Mouse (Mus musculus) midbrain, embryonic 10.5 days (tissue): Measurements from ENCODE around the gene Kpna3. TPM values are rescaled to one million over a fixed set of nuclear protein-coding genes. Genes with fewer than 3 reads are reported as not detected.

Source experiments
- DNase-seq: peaks from one replicate; pipeline ENCODE4 v3.0.0-alpha.2; 2017; ENCODE audit warnings: low spot score
- H3K27ac ChIP-seq: fragments of 300-500 bp; sonication (generic); replicated peaks from 2 replicates; pipeline ENCODE4 v1.5.1; 2016; ENCODE audit warnings: mild to moderate bottlenecking
- H3K27me3 ChIP-seq: fragments of 300-500 bp; sonication (generic); 2 replicates; pipeline ENCODE4 v1.6.1; 2016; ENCODE audit warnings: low read depth, mild to moderate bottlenecking; ENCODE audit not compliant: poor library complexity, severe bottlenecking
- H3K36me3 ChIP-seq: fragments of 300-500 bp; sonication (generic); 2 replicates; pipeline ENCODE4 v1.6.1; 2016; ENCODE audit warnings: mild to moderate bottlenecking, moderate library complexity
- H3K4me1 ChIP-seq: fragments of 300-500 bp; sonication (generic); 2 replicates; pipeline ENCODE4 v1.6.1; 2016
- H3K4me3 ChIP-seq: fragments of 300-500 bp; sonication (generic); 2 replicates; pipeline ENCODE4 v1.5.1; 2016; ENCODE audit warnings: mild to moderate bottlenecking, moderate library complexity
- H3K9me3 ChIP-seq: fragments of 300-500 bp; sonication (generic); replicated peaks from 2 replicates; pipeline ENCODE4 v1.6.1; 2016; ENCODE audit warnings: mild to moderate bottlenecking
- WGBS: fragments of 180-500 bp; shearing (Covaris S2); methylation state at CpG from one replicate; pipeline ENCODE4 v1.1.7; 2016; 5-methylcytosine and 5-hydroxymethylcytosine counted together
- polyA plus RNA-seq: library from polyadenylated mRNA; unstranded; fragments of >200 nt; fragmentation: Nextera tagmentation; extraction: Ambion mirVana; gene quantifications from 2 replicates; pipeline ENCODE4 v1.2.1, GENCODE M21; 2016

Kpna3 gene
- polyA plus RNA-seq, 1 experiment from 2014 or later = 90.9 TPM

DNA sequence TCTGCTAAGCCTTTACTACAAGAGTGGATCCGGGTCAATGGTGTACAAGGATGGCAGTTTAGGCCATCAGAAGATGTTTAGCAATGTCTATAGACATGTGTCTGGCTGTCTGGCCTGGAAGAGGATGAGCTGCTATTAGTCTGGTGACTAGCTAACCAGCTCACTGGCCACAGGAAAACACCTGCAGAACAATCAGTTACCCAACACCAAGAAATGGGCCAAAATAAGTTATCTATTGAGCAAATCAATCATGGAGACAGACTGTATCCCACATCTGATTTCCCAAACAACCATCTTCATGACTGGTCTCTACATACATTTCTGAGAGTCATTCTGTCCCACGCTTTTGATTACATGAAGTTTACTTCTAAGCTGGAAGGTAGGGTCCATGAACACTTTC is 75.9 kb downstream of the Kpna3 start:
- no peaks in the 10 kb centered on the region for H3K27me3 ChIP-seq
- H3K4me1 ChIP-seq = peaks cover 10% of the 10 kb centered on the region
- no peak overlapping the region for H3K27ac ChIP-seq
- H3K36me3 ChIP-seq = peaks cover 36% of the 10 kb centered on the region
- no peaks in the 10 kb centered on the region for H3K9me3 ChIP-seq
- H3K4me3 ChIP-seq = no peak overlapping the region
- DNase-seq = no peak
- 95% methylated on average over 2 of the region's 2 CpGs for WGBS

DNA sequence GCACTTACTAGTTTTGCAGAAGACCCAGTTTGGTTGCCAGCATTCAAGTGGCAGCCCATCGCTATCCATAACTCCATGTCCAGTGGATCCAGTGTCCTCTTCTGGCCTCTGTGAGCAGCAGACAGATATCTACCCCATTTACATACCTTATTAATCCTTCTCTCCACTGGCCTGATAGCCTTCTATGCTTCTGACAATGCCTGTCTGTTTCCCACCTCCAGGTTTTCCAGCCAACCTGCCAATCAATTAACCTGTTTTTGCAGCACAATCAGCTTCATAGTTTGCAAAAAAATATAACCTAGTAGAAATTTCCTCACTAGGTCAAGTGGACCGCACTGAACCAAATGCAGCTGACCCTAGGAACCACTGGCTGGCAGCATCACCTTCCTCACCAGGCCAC is 77.4 kb downstream of the Kpna3 start:
- Histone ChIP-seq H3K27me3 (no peaks in the 10 kb centered on the region), H3K36me3 (peaks cover 21% of the 10 kb centered on the region), H3K4me3 (no peak overlapping the region), H3K9me3 (no peaks in the 10 kb centered on the region), H3K4me1 (peaks cover 10% of the 10 kb centered on the region), H3K27ac (no peak overlapping the region)
- 93% methylated on average over 2 of the region's 2 CpGs for WGBS
- no peak for DNase-seq

GRCm38 (mm10) chr14:61360981-61361511 is 78.6 kb downstream of the Kpna3 start:
- Histone ChIP-seq H3K4me3 (peak overlapping the region; percentile 83), H3K27ac (peak overlapping the region; percentile 94), H3K36me3 (peaks cover 9% of the 10 kb centered on the region; the same call in 1 of the 2 replicates), H3K4me1 (peaks cover 10% of the 10 kb centered on the region), H3K27me3 (no peaks in the 10 kb centered on the region), H3K9me3 (no peaks in the 10 kb centered on the region)
- DNase-seq = no peak
- WGBS = 67% methylated on average over 3 of the region's 3 CpGs

GRCm38 (mm10) chr14:61360131-61360980 is 79.3 kb downstream of the Kpna3 start, which contains the start of gene Ebpl:
TSS of gene Ebpl (minus strand) at chr14:61360439.
- 0 out of 2 replicates have a peak, but pooled peaks cover 7% of the 10 kb centered on the region for H3K36me3 ChIP-seq
- peak within 1 kb of the TSS; percentile 94 for H3K27ac ChIP-seq
- DNase-seq = peak; percentile 90
- under 1% methylated on average over 40 of the region's 40 CpGs for WGBS
- peak within 1 kb of the TSS; percentile 83 for H3K4me3 ChIP-seq
- H3K4me1 ChIP-seq = peaks cover 10% of the 10 kb centered on the region
- no peaks in the 10 kb centered on the region for H3K9me3 ChIP-seq
- H3K27me3 ChIP-seq = no peaks in the 10 kb centered on the region

DNA sequence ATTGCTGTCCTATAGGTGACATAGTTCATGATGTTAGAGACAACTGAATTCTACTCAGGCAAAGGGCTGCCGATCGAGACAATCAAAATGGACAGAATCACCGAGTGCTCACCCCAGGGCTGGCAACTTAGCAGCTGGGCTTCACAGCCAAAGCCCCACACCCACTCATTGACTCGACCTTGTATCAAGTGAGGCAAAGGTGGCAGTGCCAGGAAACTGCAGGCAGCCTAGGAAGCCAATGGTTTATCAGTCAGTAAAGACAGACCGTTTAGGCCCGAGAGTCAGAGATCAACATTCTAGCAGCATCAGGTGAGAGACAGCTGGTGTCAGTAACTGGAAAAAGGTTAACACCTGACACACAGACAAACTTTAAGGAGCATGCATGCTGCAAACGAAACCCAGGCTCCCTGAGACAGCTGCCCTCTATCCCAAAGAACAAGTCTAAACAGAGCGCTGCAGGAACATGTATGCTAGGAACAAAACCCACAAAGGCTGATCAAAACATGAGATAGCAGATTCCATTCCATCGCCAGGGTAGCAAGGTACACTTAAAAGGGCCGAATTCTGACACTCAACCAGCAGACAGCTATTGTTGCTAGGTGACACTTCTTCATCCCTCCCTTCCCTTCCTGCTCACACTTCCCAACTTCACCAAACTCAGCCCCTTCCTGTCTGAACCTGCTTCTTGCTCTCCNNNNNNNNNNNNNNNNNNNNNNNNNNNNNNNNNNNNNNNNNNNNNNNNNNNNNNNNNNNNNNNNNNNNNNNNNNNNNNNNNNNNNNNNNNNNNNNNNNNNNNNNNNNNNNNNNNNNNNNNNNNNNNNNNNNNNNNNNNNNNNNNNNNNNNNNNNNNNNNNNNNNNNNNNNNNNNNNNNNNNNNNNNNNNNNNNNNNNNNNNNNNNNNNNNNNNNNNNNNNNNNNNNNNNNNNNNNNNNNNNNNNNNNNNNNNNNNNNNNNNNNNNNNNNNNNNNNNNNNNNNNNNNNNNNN is 85.1 kb downstream of the Kpna3 start:
- Histone ChIP-seq H3K27ac (no peak overlapping the region), H3K4me3 (no peak overlapping the region), H3K4me1 (peaks cover 14% of the 10 kb centered on the region), H3K27me3 (no peaks in the 10 kb centered on the region), H3K36me3 (no peaks in the 10 kb centered on the region), H3K9me3 (no peaks in the 10 kb centered on the region)
- 79% methylated on average over 10 of the region's 10 CpGs for WGBS
- DNase-seq = no peak

GRCm38 (mm10) chr14:61350808-61351207 is 88.9 kb downstream of the Kpna3 start:
- no peaks in the 10 kb centered on the region for H3K36me3 ChIP-seq
- no peaks in the 10 kb centered on the region for H3K27me3 ChIP-seq
- WGBS = 82% methylated on average over 6 of the region's 6 CpGs
- no peaks in the 10 kb centered on the region for H3K9me3 ChIP-seq
- no peak overlapping the region for H3K27ac ChIP-seq
- H3K4me1 ChIP-seq = peaks cover 14% of the 10 kb centered on the region
- no peak overlapping the region for H3K4me3 ChIP-seq
- DNase-seq = no peak

DNA sequence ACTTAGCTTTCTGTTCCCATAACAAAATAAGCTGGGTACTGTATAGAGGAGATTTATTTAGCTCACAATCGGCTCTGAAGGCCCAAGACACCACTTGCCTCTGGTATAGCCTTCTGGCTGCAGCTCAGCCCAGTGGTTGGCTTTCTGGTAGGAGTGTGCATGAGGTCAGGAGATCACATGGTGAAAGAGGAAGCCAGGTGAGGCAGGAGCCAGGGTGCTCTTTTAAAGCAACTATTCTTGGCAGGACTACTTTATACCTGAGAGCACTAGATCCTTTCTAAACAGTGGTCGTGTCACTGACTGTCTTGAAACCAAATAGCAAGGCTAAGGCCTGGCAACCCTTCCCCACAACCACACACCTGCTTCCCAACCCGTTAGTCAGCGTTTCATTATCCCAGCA is 89.8 kb downstream of the Kpna3 start:
- Histone ChIP-seq H3K4me1 (peaks cover 13% of the 10 kb centered on the region), H3K9me3 (no peaks in the 10 kb centered on the region), H3K36me3 (no peaks in the 10 kb centered on the region), H3K4me3 (no peak overlapping the region), H3K27me3 (no peaks in the 10 kb centered on the region), H3K27ac (no peak overlapping the region)
- WGBS = 91% methylated on average over 4 of the region's 4 CpGs
- DNase-seq = no peak

DNA sequence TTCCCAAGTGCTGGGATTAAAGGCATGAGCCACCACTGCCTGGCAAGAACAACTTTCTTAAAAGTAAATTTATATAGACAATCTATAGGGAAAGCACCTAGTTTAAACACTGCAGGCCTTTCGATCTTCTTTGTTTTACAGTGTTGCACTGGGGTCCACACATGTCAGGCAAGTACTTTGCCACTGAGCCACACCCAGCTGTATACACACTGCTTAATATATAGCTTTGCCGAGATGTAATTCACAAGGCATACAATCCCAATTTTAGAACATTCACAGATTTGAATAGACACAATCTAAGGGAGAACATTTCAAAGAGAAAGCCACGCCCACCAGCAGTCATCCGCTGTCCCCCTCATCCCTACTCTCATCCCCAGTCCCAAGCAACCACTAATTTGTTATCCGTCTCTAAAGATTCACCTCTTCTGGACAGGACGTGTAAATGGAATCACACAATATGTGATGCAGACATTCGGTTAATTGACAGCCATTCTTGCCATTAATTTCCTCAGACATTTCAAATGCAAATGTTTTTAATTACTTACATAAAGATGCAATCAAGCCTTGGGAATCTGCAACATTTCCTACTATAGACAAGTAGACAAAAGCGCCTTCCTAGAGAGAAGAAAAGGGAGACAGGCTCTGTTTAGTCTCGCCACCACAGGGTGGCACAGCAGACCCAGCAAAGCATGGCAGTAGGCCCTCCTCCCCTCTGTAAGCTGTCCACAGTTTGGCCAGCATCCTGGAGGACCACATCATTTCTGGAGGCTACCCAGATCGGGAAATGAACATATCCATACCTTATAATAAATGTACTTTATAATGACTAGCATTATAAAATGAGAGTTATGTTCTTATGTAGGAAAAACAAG is 92.6 kb downstream of the Kpna3 start:
- no peak overlapping the region for H3K4me3 ChIP-seq
- H3K4me1 ChIP-seq = no peaks in the 10 kb centered on the region
- DNase-seq = no peak
- H3K9me3 ChIP-seq = no peaks in the 10 kb centered on the region
- H3K36me3 ChIP-seq = no peaks in the 10 kb centered on the region
- 79% methylated on average over 10 of the region's 10 CpGs for WGBS
- no peaks in the 10 kb centered on the region for H3K27me3 ChIP-seq
- H3K27ac ChIP-seq = no peak overlapping the region

- Histone ChIP-seq H3K4me1 (no peaks in the 10 kb centered on the region), H3K4me3 (no peak overlapping the region), H3K27me3 (no peaks in the 10 kb centered on the region), H3K9me3 (no peaks in the 10 kb centered on the region), H3K27ac (no peak overlapping the region), H3K36me3 (no peaks in the 10 kb centered on the region)
- 80% methylated on average over 5 of the region's 5 CpGs for WGBS
- DNase-seq = no peak
Measured at GRCm38 (mm10) chr14:61344590-61344989, 95.1 kb downstream of the Kpna3 start.

DNA sequence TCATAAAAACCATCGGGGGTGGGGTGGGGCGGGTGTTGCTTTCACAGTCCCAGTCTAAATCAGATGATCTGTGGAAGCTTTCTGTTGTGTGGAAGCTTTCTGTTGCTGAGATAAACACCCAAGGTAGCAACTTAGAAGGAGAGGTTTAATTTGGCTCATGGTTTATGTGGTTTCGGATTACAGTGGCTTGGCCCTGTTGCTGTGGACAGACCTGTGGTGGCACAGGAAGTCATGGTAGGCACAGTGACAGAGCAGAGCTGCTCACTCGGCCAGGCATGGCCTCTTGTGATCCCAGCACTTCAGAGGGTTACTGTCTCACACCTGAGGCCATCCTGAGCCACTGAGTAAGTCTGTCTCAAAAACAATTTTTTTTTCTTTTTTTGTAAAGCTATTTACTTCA is 100.3 kb downstream of the Kpna3 start:
- Histone ChIP-seq H3K4me3 (no peak overlapping the region), H3K4me1 (no peaks in the 10 kb centered on the region), H3K36me3 (no peaks in the 10 kb centered on the region), H3K27me3 (no peaks in the 10 kb centered on the region), H3K9me3 (no peaks in the 10 kb centered on the region), H3K27ac (no peak overlapping the region)
- DNase-seq = no peak
- 88% methylated on average over 4 of the region's 4 CpGs for WGBS

DNA sequence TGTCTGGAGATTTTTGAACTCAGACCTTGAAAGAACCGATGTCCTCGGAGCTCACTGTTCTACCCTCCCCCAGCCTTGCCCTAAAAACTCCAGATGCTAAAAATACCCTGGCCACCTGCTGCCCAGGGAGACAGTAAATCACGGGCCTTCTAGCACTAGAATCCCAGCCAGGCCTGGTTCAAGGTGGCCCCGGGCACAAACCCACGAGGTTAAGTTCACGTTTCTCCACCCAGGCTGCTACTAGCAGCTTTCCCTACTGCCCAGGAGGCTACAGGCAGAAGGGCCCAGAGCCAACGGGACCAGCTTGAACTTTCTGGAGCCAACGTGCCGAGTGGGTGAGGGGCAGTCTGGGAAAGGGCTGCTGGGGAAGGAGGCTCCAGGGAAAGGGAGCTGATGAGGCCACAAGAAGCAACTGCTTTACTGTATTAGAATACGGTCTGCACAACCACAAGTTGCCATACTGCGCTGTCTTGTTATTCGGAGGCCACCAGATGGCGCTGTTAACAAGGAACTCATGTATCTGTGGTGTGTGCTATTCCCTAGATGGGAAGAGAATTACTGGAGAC is 108.6 kb downstream of the Kpna3 start:
- H3K4me3 ChIP-seq = no peak overlapping the region
- DNase-seq = peak; percentile 73
- H3K27ac ChIP-seq = peak overlapping the region; percentile 38; the same call in 1 of the 2 replicates
- no peaks in the 10 kb centered on the region for H3K9me3 ChIP-seq
- no peaks in the 10 kb centered on the region for H3K27me3 ChIP-seq
- H3K36me3 ChIP-seq = no peaks in the 10 kb centered on the region
- peaks cover 19% of the 10 kb centered on the region for H3K4me1 ChIP-seq
- WGBS = 35% methylated on average over 13 of the region's 13 CpGs
